Mouse (Mus musculus) cerebellum, adult 9-11 months (tissue): Measurements from ENCODE around the gene Manba.
"Not testable (repeated sequence)": the region's sequence is repeated elsewhere in the genome, so short reads cannot be mapped to it uniquely, and the experiment has no call there.

Experiments
- DNase-seq: peaks from one replicate; pipeline ENCODE4 v3.0.0; 2022

Gene Manba

DNA sequence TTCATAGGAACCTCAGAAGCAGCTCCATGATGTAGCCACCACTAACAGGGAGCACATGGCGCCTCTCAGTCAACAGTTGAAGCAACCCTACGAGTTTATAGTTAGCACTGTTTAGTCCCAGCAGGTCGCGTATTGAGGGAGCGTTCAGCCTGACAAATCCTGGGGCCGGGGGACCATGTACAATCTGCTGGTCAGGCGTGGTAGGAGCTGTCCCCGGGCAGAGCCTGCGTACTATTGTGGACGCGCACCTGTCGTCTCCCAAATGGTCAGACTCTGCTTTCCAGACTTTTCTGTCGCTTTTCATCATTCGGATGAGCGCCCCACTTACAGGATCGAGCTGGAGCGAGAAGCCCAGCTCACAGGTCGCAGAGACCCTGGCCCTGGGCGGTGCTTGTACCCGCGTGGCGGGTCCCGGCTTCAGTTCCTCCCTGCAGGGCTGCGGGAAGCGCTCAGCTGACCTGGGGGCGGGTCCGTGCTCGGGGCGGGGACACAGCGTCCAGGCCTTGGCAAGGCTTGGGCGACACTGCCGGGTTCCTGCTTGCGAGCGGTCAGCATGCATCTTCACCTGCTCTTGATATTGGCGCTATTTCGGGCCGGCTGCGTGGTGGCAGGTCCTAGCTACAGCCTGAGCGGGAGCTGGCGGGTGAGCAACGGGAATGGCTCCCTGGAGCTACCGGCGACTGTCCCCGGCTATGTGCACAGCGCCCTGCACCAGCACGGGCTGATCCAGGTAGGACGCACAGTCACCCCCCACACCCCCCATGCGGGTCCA is at the start of gene Manba:
Gene Manba, plus strand, starts transcription at position 484 of the 772 bp plus-strand sequence.
- peak; percentile 83 for DNase-seq

DNA sequence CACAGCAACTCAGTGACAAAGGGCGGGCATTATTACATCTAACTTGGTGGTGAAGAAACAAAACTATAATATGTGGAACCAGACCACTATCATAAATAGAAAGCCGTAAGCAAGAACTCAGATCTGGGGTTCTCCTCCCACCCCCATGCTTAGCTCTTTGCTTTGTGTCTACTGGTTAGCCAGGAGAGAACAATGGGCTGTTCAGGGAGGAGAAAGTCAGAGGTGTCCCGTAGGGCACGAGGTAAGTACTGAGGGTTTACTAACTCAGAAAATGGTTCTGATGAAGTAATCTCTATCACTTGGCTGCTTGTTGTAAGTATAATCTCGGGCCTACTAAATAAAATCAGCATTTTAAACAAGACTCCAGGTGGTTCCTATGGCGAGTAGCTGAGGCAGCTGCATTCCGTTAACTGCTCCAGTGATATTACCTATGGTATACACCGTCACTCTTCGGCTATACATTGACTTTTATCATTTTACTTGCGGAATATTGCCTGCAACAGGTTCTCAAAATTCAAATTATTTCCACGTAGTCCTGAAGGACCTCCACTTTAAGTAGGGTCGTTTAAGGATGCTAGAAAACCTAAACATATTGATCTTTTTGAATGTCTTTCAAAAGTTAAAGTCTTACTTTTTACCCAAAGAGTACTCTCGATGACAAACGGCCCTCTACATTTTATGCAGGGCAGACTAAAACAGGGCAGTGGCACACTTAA is 48.4 kb upstream of the Manba start:
- DNase-seq: peak; percentile 46

DNA sequence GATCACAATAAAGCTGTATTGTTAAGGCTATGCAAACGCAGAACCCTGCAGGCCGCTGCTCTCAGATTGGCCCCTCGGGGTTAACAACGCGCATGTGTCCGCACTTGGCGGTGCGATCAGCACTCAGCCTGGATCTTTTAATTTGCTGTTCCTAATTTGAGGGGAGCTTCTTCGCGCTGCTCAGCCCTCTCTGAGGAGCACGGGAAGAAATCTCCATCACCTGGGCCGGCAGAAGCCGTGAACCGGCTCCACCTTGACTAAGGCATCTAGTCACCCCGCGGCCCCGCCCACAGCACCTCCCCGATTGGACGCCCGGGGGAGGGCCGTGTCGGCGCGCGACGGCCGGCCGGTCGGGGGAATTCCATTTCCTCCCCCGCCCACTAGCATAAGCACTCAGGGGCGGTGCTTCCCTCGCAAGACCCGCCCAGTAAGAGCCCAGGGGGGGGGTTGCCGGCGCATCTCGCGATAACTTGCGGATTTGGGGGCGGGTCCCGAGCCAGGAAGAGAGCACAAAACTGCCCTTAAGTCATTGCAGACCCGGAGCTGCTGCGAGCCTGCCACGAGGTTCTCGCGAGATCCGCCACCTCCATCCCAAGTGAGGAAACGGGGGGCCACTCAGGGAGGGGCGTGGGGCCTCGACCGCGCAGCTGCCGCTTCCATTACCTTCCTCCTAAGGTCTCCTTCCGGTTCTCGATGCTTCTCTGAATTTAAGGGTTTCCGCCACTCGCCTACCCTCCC is 47.5 kb upstream of the Manba start, which contains the start of gene Ube2d3:
Gene Ube2d3, plus strand, starts transcription at position 392 of the 738 bp plus-strand sequence.
- peak; percentile 100 for DNase-seq

DNA sequence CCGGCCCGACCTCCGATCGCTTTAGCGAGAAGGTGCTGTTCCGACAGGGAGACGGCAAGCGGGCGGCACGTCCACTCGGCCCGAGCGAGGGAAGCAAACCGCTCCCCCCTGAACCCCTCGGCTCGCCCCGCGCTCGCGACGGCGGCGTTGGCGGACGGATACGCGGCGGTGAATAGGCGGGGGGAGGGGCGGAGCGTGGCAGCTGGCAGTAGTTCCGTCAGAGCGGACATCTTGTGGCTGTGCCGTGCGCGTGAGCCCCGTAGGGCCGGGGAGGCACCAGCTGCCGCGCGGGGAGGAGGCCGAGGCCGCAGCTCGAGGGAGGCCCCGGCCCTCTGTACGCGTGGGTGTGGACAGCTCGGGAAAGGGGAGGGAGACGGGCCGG is 46.9 kb upstream of the Manba start:
- peak; percentile 97 for DNase-seq

DNA sequence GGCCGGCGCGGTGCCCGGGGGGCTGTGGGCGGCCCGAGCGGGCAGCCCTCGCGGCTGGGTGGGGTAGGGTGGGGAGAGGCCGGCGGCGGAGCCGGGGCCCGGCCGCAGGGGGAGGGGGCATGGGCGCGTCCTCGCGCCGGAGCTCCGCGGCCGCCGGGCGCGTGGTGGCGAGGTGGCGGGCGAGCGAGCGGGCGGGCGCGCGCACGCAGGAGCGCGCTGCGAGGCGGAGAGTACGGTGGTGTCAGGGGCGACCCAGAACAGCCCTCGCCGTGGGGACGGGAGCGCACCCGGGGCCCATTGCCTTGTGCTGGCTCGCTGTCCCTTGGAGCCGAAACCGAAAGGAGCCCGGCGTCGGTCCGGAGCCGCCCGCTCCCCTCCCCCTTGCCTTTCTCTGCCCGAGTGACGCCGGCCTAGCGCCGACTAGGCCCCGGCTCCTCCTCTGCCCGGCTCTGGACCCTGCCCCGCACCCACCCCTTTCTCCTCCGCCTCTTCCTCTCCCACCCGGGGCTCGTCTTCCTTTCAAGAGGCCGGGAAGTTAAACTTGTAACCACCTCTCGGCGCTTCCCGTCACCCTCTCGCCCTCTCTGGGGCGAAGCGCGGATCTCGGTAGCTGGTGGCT is 46.4 kb upstream of the Manba start:
- peak; percentile 89 for DNase-seq

DNA sequence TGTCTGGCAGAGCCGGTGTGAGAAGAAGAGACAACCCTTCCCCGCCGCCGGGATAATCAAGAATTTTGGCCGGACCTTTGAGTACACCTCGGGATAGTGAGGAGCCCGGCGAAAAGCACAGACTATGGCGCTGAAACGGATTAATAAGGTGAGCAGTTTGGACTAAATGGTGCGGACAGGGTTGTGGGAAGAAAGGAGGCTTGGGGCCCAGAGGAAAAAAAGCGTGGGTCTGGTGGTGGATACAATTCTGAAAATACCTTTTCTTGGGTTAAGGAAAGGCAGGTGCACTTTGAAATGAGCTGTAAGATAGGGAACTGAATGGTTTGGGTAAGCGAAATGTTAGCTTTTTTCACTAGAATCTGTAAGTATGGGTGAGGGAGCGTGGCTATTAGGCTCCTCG is 45.8 kb upstream of the Manba start:
- DNase-seq: no peak

DNA sequence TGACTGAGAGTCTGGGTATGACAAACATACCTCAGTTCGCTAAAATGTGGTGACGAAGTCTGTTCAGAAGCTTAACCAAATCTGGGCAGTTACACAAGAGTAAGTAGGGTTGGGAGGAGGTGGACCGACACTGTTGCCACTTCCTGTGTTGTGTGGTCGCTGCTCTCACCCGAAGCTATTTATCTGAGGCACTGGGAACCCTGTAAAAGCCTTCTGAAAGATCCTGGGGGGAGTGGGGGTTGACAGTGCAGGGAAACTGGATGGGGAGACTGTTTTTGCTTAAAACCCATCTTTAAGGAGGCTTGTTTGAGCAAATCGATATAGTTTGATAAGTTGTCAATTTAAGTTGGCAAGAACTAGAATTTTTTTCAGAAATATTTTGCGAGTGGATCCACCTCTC is 45.2 kb upstream of the Manba start:
- DNase-seq: peak; percentile 37

DNA sequence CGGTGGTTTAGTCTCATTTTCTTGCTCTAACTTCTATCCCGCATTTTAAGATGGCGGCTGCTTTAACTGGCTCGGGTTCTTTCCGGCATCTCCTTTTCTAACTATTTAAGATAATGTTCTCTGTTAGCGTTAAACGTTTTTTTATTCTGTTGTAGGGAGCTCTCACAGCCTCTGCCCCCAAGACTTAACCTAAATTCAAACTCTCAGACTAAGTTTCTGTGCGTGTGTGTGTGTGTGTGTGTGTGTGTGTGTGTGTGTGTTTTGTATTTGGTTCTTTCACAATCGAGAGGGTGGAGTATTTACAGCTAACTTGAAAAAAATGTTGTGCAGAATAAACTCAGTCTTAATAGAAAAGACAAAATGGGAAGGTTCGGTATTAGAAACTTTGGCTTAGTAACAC is 44.8 kb upstream of the Manba start:
- no peak for DNase-seq

DNA sequence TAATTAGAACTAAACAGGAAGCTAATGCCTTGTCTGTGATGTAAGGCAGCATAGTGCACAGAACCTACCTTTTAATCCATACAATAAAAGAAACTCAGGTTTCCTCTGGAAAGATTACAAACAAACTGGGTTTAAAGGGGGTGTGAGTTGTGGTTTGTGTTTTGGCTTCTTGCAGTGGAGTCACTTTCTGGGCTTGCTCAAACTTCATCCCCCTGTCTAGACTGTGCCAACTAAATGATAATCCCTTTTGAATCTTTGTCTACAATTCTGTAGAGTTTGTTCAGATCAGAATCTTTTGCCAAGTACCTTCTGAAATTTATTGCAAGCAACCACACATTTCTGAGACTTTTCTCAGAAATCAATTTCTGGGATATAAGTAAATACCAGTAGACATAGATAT is 40.5 kb upstream of the Manba start:
- no peak for DNase-seq

DNA sequence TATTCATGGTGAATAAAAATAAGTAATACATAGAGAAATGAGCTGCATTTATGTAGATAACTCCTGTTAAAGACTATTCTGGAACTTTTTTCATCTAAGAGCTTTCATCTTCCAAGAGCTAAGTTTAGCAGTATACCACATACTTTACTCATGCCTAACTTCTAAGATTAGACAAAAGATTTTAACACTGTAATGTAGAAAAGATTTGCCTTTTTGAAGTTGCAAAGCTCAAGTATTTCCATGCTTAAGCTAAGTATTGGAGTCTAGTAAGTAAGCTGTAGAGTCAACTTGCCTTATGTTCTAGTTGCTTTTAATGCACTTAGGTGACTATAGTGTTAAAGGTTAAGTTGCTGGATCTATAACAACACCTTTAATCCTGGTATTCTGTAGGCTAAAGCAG is 26.4 kb upstream of the Manba start:
- no peak for DNase-seq

DNA sequence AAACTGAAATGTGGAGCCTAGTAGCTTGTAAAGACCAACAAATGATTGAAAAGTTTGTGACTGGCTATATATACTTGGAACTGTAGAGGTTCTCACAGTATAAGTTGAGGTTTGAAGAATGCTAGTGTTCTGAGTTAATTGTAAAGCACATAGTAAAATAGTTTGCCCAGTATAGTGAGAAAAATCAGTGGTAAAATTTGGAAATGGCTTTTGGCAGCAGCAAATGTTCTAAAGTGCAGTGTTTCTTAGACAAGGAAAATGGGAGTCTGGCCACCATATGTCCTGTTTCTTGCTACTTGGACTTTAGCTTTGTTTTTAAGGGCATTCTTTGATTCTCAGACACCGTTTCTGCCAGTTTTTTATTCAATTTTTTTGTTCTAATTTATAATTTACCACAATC is 17.0 kb upstream of the Manba start:
- no peak for DNase-seq

DNA sequence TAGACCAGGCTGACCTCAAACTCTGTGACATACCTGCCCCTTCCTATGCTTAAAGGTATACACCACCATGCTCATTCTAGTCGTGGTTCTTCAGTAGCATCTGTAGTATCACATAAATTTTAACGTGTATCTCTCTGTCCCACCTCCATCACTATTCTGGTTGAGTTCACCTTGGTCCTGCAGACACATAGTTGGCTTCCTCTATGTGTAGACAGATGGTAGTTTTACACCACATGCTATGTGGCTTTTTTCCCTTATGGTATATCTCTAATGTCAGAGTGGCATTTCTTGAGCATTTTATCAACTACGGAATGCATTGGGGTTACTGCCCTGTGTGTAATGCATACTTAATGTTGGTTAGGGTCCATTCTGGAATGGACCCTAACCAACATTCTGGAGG is 16.3 kb upstream of the Manba start:
- DNase-seq: no peak

DNA sequence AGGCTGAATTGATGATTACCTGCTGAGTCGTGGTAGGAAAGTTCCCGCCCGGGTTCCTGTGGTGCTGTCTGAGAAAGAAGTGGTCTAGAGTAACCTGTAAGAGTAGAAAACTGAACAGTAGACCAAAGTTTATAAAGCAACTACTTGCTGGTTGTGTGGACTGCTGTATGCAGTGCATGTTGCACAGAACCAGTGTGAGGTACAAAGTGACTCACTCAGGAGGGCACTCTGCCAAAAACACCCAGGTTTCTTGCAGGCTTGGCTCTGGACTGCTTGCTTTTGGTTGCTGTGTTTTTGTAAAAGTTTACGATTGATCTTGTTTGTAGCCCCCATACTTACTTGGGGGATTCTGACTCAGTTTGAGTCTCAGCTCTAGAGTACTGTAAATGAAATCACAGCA is 15.4 kb upstream of the Manba start:
- DNase-seq: peak; percentile 71

DNA sequence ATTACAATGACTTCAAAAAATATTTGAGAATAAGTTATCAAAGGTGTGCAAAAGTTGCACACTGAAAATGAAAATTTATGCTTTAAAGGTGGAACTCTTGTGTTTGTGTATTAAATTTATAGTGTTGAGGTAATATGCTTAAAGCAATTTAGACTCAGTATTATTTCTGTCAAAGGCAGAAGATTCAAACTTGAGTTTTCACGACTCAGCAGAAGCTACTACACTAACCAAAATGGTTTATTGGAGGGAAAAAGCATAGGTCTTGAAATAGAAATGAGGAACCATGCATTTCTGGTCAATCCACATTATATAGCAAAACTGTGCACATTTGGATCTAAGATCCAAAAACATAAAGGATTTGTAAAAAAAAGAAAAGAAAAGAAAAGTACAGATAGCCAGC is 14.6 kb upstream of the Manba start:
- no peak for DNase-seq

DNA sequence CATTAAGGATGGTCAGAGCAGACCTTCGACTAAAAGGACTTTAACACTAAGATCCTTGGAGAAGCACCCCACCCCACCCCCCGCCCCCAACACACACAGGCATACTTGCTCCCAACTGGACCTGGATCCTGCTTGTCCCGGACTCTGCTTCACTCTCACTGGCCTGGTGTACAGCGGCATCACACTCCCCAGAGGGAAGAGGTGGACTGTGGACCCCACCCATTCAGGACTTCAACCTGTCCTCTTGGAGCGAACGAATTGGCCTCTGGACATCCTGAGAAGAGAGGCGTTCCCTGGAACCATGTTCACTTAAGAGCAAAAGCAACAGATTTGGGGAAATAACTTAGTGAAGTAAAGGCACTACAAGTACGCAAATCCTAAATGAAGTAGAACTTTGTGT is 10.4 kb upstream of the Manba start:
- no peak for DNase-seq

DNA sequence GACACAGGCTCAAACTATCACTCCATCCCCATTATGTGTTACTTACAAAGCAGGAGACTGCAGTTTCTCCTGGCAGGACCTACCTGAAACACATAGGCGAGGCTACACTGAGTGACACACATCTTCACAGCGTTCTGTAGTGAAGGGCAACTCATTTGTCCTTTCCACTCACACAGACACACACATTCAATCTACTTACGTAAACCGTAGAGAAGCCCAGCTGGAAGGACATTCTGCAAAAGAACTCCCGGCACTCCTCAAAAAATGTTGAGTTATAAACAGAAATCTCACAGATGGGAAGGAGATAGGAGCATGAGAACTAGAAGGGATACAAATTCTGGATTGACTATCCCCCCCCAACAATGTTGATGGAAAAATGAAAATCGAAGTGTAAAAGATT is 9.1 kb upstream of the Manba start:
- no peak for DNase-seq

DNA sequence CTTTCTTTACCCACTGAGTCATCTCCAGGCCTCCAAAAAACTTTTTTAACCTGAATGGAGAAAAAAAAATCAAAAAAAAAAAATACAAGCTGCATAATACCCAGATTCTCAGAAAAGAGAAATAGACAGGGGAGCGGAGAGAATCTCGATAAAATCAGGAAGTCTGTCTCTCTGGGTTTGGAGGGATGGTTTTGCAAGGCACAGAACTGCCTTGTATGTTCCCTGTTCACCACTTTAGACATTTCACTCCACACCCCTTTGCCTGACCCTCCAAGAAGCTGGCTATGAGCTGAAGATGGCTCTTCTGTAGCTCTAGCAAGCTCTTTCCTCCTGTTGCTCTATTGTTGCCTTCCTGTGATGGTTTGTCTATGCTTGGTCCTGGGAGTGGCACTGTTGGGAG is 8.4 kb upstream of the Manba start:
- no peak for DNase-seq

DNA sequence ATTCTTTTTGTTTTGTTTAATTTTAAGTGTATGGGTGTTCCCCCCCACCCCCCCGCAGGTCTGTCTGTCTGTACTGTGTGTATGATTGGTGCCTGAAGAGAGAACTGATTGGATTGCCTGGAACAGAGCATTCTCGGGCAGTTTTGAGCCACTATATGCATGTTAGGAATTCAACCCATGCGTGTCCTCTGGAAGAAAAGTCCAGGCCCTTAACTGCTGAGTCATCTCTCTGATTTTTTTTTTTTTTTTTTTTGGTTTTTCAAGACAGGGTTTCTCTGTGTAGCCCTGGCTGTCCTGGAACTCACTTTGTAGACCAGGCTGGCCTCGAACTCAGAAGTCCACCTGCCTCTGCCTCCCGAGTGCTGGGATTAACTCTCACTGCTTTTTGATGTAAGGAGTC is 6.3 kb upstream of the Manba start:
- not testable (repeated sequence) for DNase-seq

DNA sequence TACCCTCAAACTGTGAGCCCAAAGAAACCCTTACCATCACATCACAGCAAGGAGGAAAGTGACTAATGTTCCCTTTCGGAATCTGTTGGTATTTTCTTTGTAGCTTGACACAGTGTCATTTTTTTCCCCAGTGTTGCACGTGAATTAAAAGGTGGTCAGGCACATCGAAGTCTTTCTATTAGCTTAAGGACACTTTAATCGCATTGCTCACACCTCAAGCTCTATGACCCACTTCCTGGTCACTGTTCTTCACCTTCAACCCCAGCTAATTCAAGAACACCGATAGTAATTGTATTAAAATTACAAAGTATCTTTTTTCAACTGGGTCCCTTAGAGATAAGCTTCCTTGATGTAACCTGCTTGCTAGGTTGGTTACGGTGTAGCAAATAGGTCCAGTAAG is 4.6 kb upstream of the Manba start:
- no peak for DNase-seq

DNA sequence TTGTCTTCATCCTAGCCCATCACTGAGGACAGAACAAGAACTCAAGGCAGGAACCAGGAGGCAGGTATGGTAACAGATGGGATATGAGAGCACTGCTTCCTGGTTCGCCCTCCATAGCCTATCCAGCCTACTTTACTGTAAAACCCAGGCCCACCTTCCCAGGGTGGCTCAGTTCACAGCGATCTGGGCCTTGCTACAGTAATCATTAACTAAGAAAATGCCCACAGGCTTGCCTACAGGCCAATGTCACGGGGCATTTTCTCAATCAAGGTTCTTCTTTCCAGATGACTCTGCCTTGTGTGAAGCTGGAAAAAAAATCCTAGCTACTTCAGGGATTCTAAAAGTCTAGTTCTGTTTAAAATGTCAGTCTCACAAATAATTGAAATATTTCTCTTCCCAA is 3.8 kb upstream of the Manba start:
- no peak for DNase-seq

DNA sequence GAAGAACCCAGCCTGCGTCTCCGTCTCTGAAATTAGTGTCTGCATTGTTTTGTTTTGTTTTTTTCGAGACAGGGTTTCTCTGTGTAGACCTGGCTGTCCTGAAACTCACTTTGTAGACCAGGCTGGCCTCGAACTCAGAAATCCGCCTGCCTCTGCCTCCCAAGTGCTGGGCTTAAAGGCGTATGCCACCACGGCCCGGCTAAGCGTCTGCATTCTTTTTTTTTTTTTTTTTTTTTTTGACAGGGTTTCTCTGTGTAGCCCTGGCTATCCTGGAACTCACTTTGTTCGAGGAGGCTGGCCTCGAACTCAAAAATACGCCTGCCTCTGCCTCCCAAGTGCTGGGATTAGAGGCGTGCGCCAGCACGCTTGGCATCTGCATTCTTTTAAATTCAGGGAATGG is 761 bp upstream of the Manba start:
- DNase-seq: not testable (repeated sequence)

DNA sequence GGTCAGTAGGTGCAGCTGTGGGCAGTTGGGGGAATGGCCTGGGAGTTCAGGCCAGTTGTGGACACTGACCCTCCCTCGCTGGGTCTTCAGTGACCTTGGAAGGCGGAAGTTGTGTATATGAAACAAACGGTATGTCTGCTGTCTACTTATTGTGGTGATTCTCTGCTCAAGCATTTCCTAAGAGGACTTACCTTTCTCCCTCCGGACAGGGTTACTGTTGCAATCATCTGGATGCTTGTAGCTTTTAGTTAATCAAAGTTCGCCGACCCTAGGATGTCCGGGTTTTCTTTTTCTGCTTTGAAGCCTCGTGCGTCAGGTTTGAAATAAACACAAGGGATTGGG is 460 bp downstream of the Manba start:
- DNase-seq: no peak

DNA sequence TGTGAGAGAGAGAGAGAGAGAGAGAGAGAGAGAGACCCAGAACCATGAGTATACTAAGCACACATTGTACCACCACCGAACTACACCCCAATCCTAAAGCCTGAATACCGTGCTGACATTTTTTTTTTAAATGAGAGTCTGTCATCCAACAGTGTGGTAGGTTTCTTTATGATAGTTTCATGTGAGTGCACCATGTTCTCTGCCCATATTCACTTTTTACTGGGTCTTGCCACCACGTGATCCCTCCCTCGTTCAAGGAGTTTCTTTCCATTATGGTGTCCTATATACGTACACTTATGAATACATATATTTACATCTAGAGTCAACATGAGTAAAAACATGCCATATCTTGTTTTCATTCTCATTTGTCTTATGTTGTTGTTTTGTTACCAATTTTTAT is 940 bp downstream of the Manba start:
- DNase-seq: no peak

DNA sequence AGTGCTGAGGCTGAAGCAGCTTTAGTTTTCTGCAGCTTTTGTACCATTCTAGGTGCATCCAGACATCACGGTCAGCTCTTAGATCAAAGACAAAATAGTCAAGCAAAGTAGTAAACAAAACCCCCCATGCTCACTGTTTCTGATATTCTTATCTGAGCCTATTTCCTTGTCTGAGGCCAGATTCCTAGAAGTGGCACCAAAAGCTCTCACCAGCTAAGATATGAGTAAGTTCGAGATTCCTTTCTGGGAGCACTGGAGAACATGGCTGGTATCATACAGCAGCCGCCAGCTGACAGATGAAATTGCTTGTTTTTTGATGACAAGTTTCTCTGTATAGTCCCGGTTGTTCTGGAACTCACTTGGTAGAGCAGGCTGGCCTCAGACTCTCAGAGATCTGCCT is 2.4 kb downstream of the Manba start:
- no peak for DNase-seq
